Mouse (Mus musculus): ENCODE data around the gene Pkn2.

Gene Pkn2

GRCm38 (mm10) chr3:142834024-142834423 lies 47.8 kb downstream of the Pkn2 start:
- no peak for DNase-seq (ENCODE audit: low spot score in 2 of 2)

GRCm38 (mm10) chr3:142832910-142833309 lies 48.9 kb downstream of the Pkn2 start:
- no peak for DNase-seq (ENCODE audit: low spot score in 2 of 2)

GRCm38 (mm10) chr3:142826449-142827146 lies 55.2 kb downstream of the Pkn2 start:
- no peak for DNase-seq (ENCODE audit: low spot score in 2 of 2)

- DNase-seq (ENCODE audit: low spot score in 2 of 2) = no peak
Observed at GRCm38 (mm10) chr3:142823606-142824005, 58.2 kb downstream of the Pkn2 start.

- no peak for DNase-seq (ENCODE audit: low spot score in 2 of 2)
Observed at GRCm38 (mm10) chr3:142817506-142817905, 64.3 kb downstream of the Pkn2 start.

- DNase-seq (ENCODE audit: low spot score in 2 of 2) = no peak
Observed at GRCm38 (mm10) chr3:142811582-142811981, 70.2 kb downstream of the Pkn2 start.

- DNase-seq (ENCODE audit: low spot score in 2 of 2) = no peak
Observed at GRCm38 (mm10) chr3:142795587-142795986, 86.2 kb downstream of the Pkn2 start.

- no peak for DNase-seq (ENCODE audit: low spot score in 2 of 2)
Observed at GRCm38 (mm10) chr3:142786423-142787072, 95.3 kb downstream of the Pkn2 start.

GRCm38 (mm10) chr3:142777227-142777626 lies 104.6 kb downstream of the Pkn2 start:
- no peak for DNase-seq (ENCODE audit: low spot score in 2 of 2)

GRCm38 (mm10) chr3:142773538-142774191 lies 108.1 kb downstream of the Pkn2 start:
- DNase-seq (ENCODE audit: low spot score in 2 of 2) = no peak

- no peak for DNase-seq (ENCODE audit: low spot score in 2 of 2)
Observed at GRCm38 (mm10) chr3:142770518-142770917, 111.3 kb downstream of the Pkn2 start.

- no peak for DNase-seq (ENCODE audit: low spot score in 2 of 2)
Observed at GRCm38 (mm10) chr3:142768498-142768897, 113.3 kb downstream of the Pkn2 start.

- DNase-seq (ENCODE audit: low spot score in 2 of 2) = no peak
Observed at GRCm38 (mm10) chr3:142765778-142766165, 116.0 kb downstream of the Pkn2 start.

- DNase-seq (ENCODE audit: low spot score in 2 of 2) = peak; percentile 91
Observed at GRCm38 (mm10) chr3:142764995-142765777, 116.6 kb downstream of the Pkn2 start, which contains the start of gene Gtf2b. Gene Gtf2b (plus strand): TSS chr3:142765045.

- no peak for DNase-seq (ENCODE audit: low spot score in 2 of 2)
Observed at GRCm38 (mm10) chr3:142760356-142760755, 121.4 kb downstream of the Pkn2 start.

GRCm38 (mm10) chr3:142758593-142758992 lies 123.2 kb downstream of the Pkn2 start:
- DNase-seq (ENCODE audit: low spot score in 2 of 2) = no peak

GRCm38 (mm10) chr3:142757841-142758240 lies 124.0 kb downstream of the Pkn2 start:
- DNase-seq (ENCODE audit: low spot score in 2 of 2) = peak in 1 of 2 experiments; percentile 27

GRCm38 (mm10) chr3:142755132-142755867 lies 126.5 kb downstream of the Pkn2 start:
- DNase-seq (ENCODE audit: low spot score in 2 of 2) = no peak

GRCm38 (mm10) chr3:142749131-142749530 lies 132.7 kb downstream of the Pkn2 start:
- no peak for DNase-seq (ENCODE audit: low spot score in 2 of 2)

GRCm38 (mm10) chr3:142747673-142748072 lies 134.1 kb downstream of the Pkn2 start:
- no peak for DNase-seq (ENCODE audit: low spot score in 2 of 2)

- DNase-seq (ENCODE audit: low spot score in 2 of 2) = no peak
Observed at GRCm38 (mm10) chr3:142745076-142745475, 136.7 kb downstream of the Pkn2 start.

Measured in heart, adult 9 months (tissue).